Comparison of ENCODE assay signal across 8 mouse cellular contexts in genomic region chr6:115252099-115252873, GRCm38 (mm10). TPM values are rescaled to one million over a fixed set of nuclear protein-coding genes. Genes with fewer than 3 reads are reported as not detected.
DNase-seq lines count a peak whose midpoint lies in the region; ATAC-seq and TF ChIP-seq lines count a peak whose summit lies in the region.

Timp4 (minus strand) TSS chr6:115252205.

- H3K9me3 ChIP-seq in hindbrain, postnatal 0 days (ENCODE audit: low read length), result no peaks in the 10 kb centered on the region
- no peaks in the 10 kb centered on the region for H3K9me3 ChIP-seq in midbrain, embryonic 13.5 days

- peak within 1 kb of the TSS; percentile 67 for H3K27ac ChIP-seq in hindbrain, postnatal 0 days
- H3K27ac ChIP-seq in midbrain, embryonic 13.5 days, result peak within 1 kb of the TSS; percentile 46; the same call in 1 of the 2 replicates

- H3K36me3 ChIP-seq in hindbrain, postnatal 0 days (ENCODE audit: insufficient read depth, low read length), result peaks cover 12% of the 10 kb centered on the region
- H3K36me3 ChIP-seq in midbrain, embryonic 13.5 days, result 0 out of 2 replicates have a peak, but pooled peaks cover 3% of the 10 kb centered on the region

- TF ChIP-seq CTCF in hindbrain, postnatal 0 days (IDR thresholded peaks at IDR 0.05; ENCODE audit: low read depth), result no peak

- peak within 1 kb of the TSS; percentile 16 for H3K4me3 ChIP-seq in hindbrain, postnatal 0 days (ENCODE audit: low read length)
- H3K4me3 ChIP-seq in midbrain, embryonic 13.5 days (replicated peaks), result no peak within 1 kb of the TSS

- peak; percentile 52 to 65 for DNase-seq in cerebellum, postnatal 10 days
- no peak for DNase-seq in cerebellum, adult 11 months
- peak; percentile 14 for DNase-seq in thymus, postnatal 0 days (ENCODE audit: low spot score)
- DNase-seq in thymus, postnatal 10 days (ENCODE audit: low spot score in 2 of 2), result no peak
- DNase-seq in hindbrain, postnatal 0 days (ENCODE audit: low spot score), result peak; percentile 75
- no peak for DNase-seq in urinary bladder, adult 2 months (ENCODE audit: low spot score)

- no peaks in the 10 kb centered on the region for H3K27me3 ChIP-seq in hindbrain, postnatal 0 days (ENCODE audit: insufficient read depth, low read length)
- 0 out of 2 replicates have a peak, but pooled peaks cover 21% of the 10 kb centered on the region for H3K27me3 ChIP-seq in midbrain, embryonic 13.5 days

- peak; percentile 94 for ATAC-seq in hindbrain, postnatal 0 days
- no peak for ATAC-seq in midbrain, embryonic 13.5 days
- no peak for ATAC-seq in megakaryocyte-erythroid progenitor cell, adult 5-6 weeks (replicated peaks; ENCODE audit: low FRiP score, low TSS enrichment, poor library complexity, severe bottlenecking)

- peak within 1 kb of the TSS; percentile 33; the same call in 1 of the 2 replicates for H3K9ac ChIP-seq in hindbrain, postnatal 0 days (replicated peaks; ENCODE audit: low read length)
- 0 out of 2 replicates have a peak within 1 kb of the TSS, but pooled peaks have one; percentile 16 for H3K9ac ChIP-seq in midbrain, embryonic 13.5 days (replicated peaks)

- H3K4me1 ChIP-seq in hindbrain, postnatal 0 days (ENCODE audit: insufficient read depth, low read length), result no peaks in the 10 kb centered on the region
- peaks cover 10% of the 10 kb centered on the region for H3K4me1 ChIP-seq in midbrain, embryonic 13.5 days (replicated peaks)

- 22% methylated on average over 7 of the region's 10 CpGs for WGBS in hindbrain, postnatal 0 days
- WGBS in midbrain, embryonic 13.5 days, result 11% methylated on average over 7 of the region's 10 CpGs

- peak within 1 kb of the TSS; percentile 43 for H3K4me2 ChIP-seq in hindbrain, postnatal 0 days (ENCODE audit: low read depth, low read length)
- peak within 1 kb of the TSS; percentile 36 for H3K4me2 ChIP-seq in midbrain, embryonic 13.5 days (replicated peaks)

RNA-seq across cellular contexts. Expression of gene Timp4, which starts in this region (rescaled TPM):
- 0.78 and 0.86 TPM in 2 replicates for polyA plus RNA-seq in thymus, postnatal 0 days (2015; fragmentation: Nextera tagmentation; extraction: Ambion mirVana)
- 30.4 and 36.0 TPM in 2 replicates for total RNA-seq in hindbrain, postnatal 0 days (2014; rRNA removed)
- 48.4 and 53.5 TPM in 2 replicates for polyA plus RNA-seq in hindbrain, postnatal 0 days (2015; fragmentation: Nextera tagmentation; extraction: Ambion mirVana)
- polyA plus RNA-seq in midbrain, embryonic 13.5 days (2015; fragmentation: Nextera tagmentation; extraction: Ambion mirVana), result 2.9 and 3.3 TPM in 2 replicates
- not detected in 2 replicates for total RNA-seq in megakaryocyte-erythroid progenitor cell, adult 5-6 weeks (2014; fragmentation: Nextera tagmentation)
- not detected in 2 replicates for total RNA-seq in megakaryocyte-erythroid progenitor cell, adult 5-6 weeks (2017)
- 0.89 and 1.0 TPM in 2 replicates for polyA plus RNA-seq in urinary bladder, adult 2 months (2012; rRNA removed)

Comparison
In these comparisons a context has a peak if more than half of its experiments do, and no peak if none do; other contexts are left out.
1. RNA of gene Timp4 (total RNA-seq): 30.4 to 36.0 TPM in hindbrain, postnatal 0 days; not detected in megakaryocyte-erythroid progenitor cell, adult 5-6 weeks; every median in the first group is over 10 times any median in the second.
2. RNA of gene Timp4 (polyA plus RNA-seq): 48.4 to 53.5 TPM in hindbrain, postnatal 0 days; 2.9 to 3.3 TPM in midbrain, embryonic 13.5 days, 0.89 to 1.0 TPM in urinary bladder, adult 2 months and 0.78 to 0.86 TPM in thymus, postnatal 0 days; every median in the first group is over 10 times any median in the second.
3. DNase-seq: peak in cerebellum, postnatal 10 days (2 of 2) and hindbrain, postnatal 0 days (single experiment); none in cerebellum, adult 11 months (single experiment), thymus, postnatal 10 days (0 of 2) and urinary bladder, adult 2 months (single experiment).
4. Peak in DNase-seq in thymus, postnatal 0 days; RNA of the gene not detected or under 1 TPM.